Mouse (Mus musculus) forebrain, embryonic 10.5 days (tissue): Measurements from ENCODE around the gene Hltf. TPM values are rescaled to one million over a fixed set of nuclear protein-coding genes. Genes with fewer than 3 reads are reported as not detected.

Source experiments
- polyA plus RNA-seq: library from polyadenylated mRNA; unstranded; fragments of >200 nt; fragmentation: Nextera tagmentation; extraction: Ambion mirVana; gene quantifications from 2 replicates; pipeline ENCODE4 v1.2.1, GENCODE M21; 2016

Gene Hltf
- polyA plus RNA-seq, 1 experiment from 2014 or later: 19.7 TPM

Other genes with a start within 250 kb of the Hltf start
- 6.4 and 9.0 TPM in 2 replicates for gene Cp, start 100.8 kb upstream of the Hltf start, polyA plus RNA-seq
- gene Hps3, start 22.5 kb upstream of the Hltf start, polyA plus RNA-seq: 11.7 and 12.0 TPM in 2 replicates
- gene Gyg, start 97.5 kb downstream of the Hltf start, polyA plus RNA-seq: 38.6 and 47.0 TPM in 2 replicates
- gene Cpa3, start 184.4 kb downstream of the Hltf start, polyA plus RNA-seq: not detected in 2 replicates
- gene Cpb1, start 217.9 kb downstream of the Hltf start, polyA plus RNA-seq: not detected in 2 replicates